Mouse (Mus musculus): ENCODE results near the gene Dda1.

- no peak for TF ChIP-seq CTCF (IDR thresholded peaks at IDR 0.05; ENCODE audit: extremely low read depth, insufficient read depth, low read length)
- TF ChIP-seq POLR2A (IDR thresholded peaks at IDR 0.05; ENCODE audit: extremely low read depth, insufficient read depth, low read length) = no peak
Observed at GRCm38 (mm10) chr8:71456906-71457305, 12.1 kb upstream of the Dda1 start.

All from cortical plate, adult 2 months (tissue).